Mouse (Mus musculus) lung, embryonic 14.5 days (tissue): Measurements from ENCODE around the gene Myo19. TPM values are rescaled to one million over a fixed set of nuclear protein-coding genes. Genes with fewer than 3 reads are reported as not detected.

ENCODE experiments used
- ATAC-seq: fragments of 200-750 bp; cut with Nextera tagmentation; 2 replicates; pipeline ENCODE4 v1.8.0; 2017; ENCODE audit warnings: mild to moderate bottlenecking, moderate TSS enrichment, moderate library complexity; ENCODE audit not compliant: insufficient read depth
- DNase-seq: peaks from one replicate; pipeline ENCODE4 v3.0.0-alpha.2; 2015
- H3K27ac ChIP-seq: fragments of 300-500 bp; sonication (generic); 2 replicates; pipeline ENCODE4 v1.5.1; 2014; ENCODE audit warnings: low read depth, mild to moderate bottlenecking, moderate library complexity
- H3K27me3 ChIP-seq: fragments of 300-500 bp; sonication (generic); 2 replicates; pipeline ENCODE4 v1.6.1; 2014; ENCODE audit warnings: low read length, control low read depth; ENCODE audit not compliant: insufficient read depth
- H3K36me3 ChIP-seq: fragments of 300-500 bp; sonication (generic); 2 replicates; pipeline ENCODE4 v1.6.1; 2014; ENCODE audit warnings: control low read depth; ENCODE audit not compliant: insufficient read depth
- H3K4me1 ChIP-seq: fragments of 300-500 bp; sonication (generic); 2 replicates; pipeline ENCODE4 v1.6.1; 2014; ENCODE audit warnings: antibody characterized with exemption, control low read depth; ENCODE audit not compliant: insufficient read depth
- H3K4me2 ChIP-seq: fragments of 300-500 bp; sonication (generic); 2 replicates; pipeline ENCODE4 v1.6.1; 2014; ENCODE audit warnings: mild to moderate bottlenecking
- H3K4me3 ChIP-seq: fragments of 300-500 bp; sonication (generic); 2 replicates; pipeline ENCODE4 v1.5.1; 2014; ENCODE audit warnings: low read depth, low read length
- H3K9ac ChIP-seq: fragments of 300-500 bp; sonication (generic); 2 replicates; pipeline ENCODE4 v1.6.1; 2014
- H3K9me3 ChIP-seq: fragments of 300-500 bp; sonication (generic); 2 replicates; pipeline ENCODE4 v1.6.1; 2016; ENCODE audit warnings: low read depth, low read length, control low read depth
- CTCF ChIP-seq: IDR thresholded peaks from 2 replicates; pipeline ENCODE4 v1.5.1; 2016; ENCODE audit warnings: antibody characterized with exemption, low read depth
- WGBS: fragments of 180-500 bp; shearing (Covaris S2); extraction: QIAGEN DNeasy Blood & Tissue Kit; methylation state at CpG from one replicate; pipeline ENCODE4 v1.1.7; 2014; 5-methylcytosine and 5-hydroxymethylcytosine counted together
- polyA plus RNA-seq: library from polyadenylated mRNA; unstranded; fragments of >200 nt; fragmentation: Nextera tagmentation; extraction: Ambion mirVana; gene quantifications from 2 replicates; pipeline ENCODE4 v1.2.1, GENCODE M21; 2014

Myo19 gene
- polyA plus RNA-seq, 1 experiment from 2014 or later = 12.6 TPM

- H3K4me2 ChIP-seq = no peak overlapping the region
- no peak overlapping the region for H3K9ac ChIP-seq
- DNase-seq (no peak), ATAC-seq (no peak)
- 22% methylated on average over 3 of the region's 3 CpGs for WGBS
- H3K4me1 ChIP-seq = no peaks in the 10 kb centered on the region
- no peak overlapping the region for H3K27ac ChIP-seq
- no peaks in the 10 kb centered on the region for H3K27me3 ChIP-seq
- H3K36me3 ChIP-seq = no peaks in the 10 kb centered on the region
- TF ChIP-seq CTCF = no peak
- H3K9me3 ChIP-seq = no peaks in the 10 kb centered on the region
- H3K4me3 ChIP-seq = no peak overlapping the region
Observed at GRCm38 (mm10) chr11:84945841-84946240, 65.9 kb downstream of the Myo19 start.

- DNase-seq = no peak
- no peaks in the 10 kb centered on the region for H3K4me1 ChIP-seq
- H3K27me3 ChIP-seq = no peaks in the 10 kb centered on the region
- no peaks in the 10 kb centered on the region for H3K36me3 ChIP-seq
- H3K4me2 ChIP-seq = no peak overlapping the region
- WGBS = 79% methylated on average over 6 of the region's 6 CpGs
- H3K4me3 ChIP-seq = no peak overlapping the region
- no peak overlapping the region for H3K9ac ChIP-seq
- H3K9me3 ChIP-seq = no peaks in the 10 kb centered on the region
- no peak for TF ChIP-seq CTCF
- no peak overlapping the region for H3K27ac ChIP-seq
- ATAC-seq = no peak
Observed at GRCm38 (mm10) chr11:84947206-84947605, 67.3 kb downstream of the Myo19 start.

- H3K4me3 ChIP-seq = no peak overlapping the region
- no peak overlapping the region for H3K9ac ChIP-seq
- ATAC-seq = no peak
- no peak for TF ChIP-seq CTCF
- H3K27me3 ChIP-seq = no peaks in the 10 kb centered on the region
- WGBS = 55% methylated on average over 3 of the region's 3 CpGs
- no peaks in the 10 kb centered on the region for H3K4me1 ChIP-seq
- no peak overlapping the region for H3K4me2 ChIP-seq
- no peak for DNase-seq
- H3K9me3 ChIP-seq = no peaks in the 10 kb centered on the region
- no peak overlapping the region for H3K27ac ChIP-seq
- H3K36me3 ChIP-seq = no peaks in the 10 kb centered on the region
Observed at GRCm38 (mm10) chr11:84948114-84948513, 68.2 kb downstream of the Myo19 start.

GRCm38 (mm10) chr11:84948526-84948925 is 68.6 kb downstream of the Myo19 start:
- H3K36me3 ChIP-seq = no peaks in the 10 kb centered on the region
- no peak overlapping the region for H3K4me3 ChIP-seq
- no peak overlapping the region for H3K4me2 ChIP-seq
- ATAC-seq = no peak
- no peaks in the 10 kb centered on the region for H3K27me3 ChIP-seq
- no peaks in the 10 kb centered on the region for H3K4me1 ChIP-seq
- no peak for TF ChIP-seq CTCF
- H3K9me3 ChIP-seq = no peaks in the 10 kb centered on the region
- H3K27ac ChIP-seq = no peak overlapping the region
- no peak overlapping the region for H3K9ac ChIP-seq
- 48% methylated on average over 3 of the region's 3 CpGs for WGBS
- DNase-seq = no peak

- Histone ChIP-seq H3K9ac (no peak overlapping the region), H3K9me3 (no peaks in the 10 kb centered on the region), H3K27me3 (peaks cover 15% of the 10 kb centered on the region), H3K4me3 (no peak overlapping the region), H3K27ac (no peak overlapping the region), H3K4me1 (no peaks in the 10 kb centered on the region), H3K36me3 (no peaks in the 10 kb centered on the region), H3K4me2 (no peak overlapping the region)
- DNase-seq = peak; percentile 67
- TF ChIP-seq CTCF = no peak
- 34% methylated on average over 2 of the region's 2 CpGs for WGBS
- ATAC-seq = peak; percentile 52; the same call in 1 of the 2 replicates
Observed at GRCm38 (mm10) chr11:84952611-84953010, 72.7 kb downstream of the Myo19 start.

- no peak overlapping the region for H3K27ac ChIP-seq
- 29% methylated on average over 5 of the region's 5 CpGs for WGBS
- no peak for ATAC-seq
Observed at GRCm38 (mm10) chr11:84956400-84956799, 76.5 kb downstream of the Myo19 start.

GRCm38 (mm10) chr11:84957171-84957570 is 77.2 kb downstream of the Myo19 start:
- Histone ChIP-seq H3K4me3 (peak overlapping the region; percentile 17; the same call in 1 of the 2 replicates), H3K27ac (no peak overlapping the region), H3K4me2 (peak overlapping the region; percentile 55), H3K27me3 (peaks cover 34% of the 10 kb centered on the region), H3K4me1 (no peaks in the 10 kb centered on the region), H3K9me3 (no peaks in the 10 kb centered on the region), H3K9ac (no peak overlapping the region), H3K36me3 (no peaks in the 10 kb centered on the region)
- ATAC-seq (no peak), DNase-seq (no peak)
- TF ChIP-seq CTCF = no peak
- 3% methylated on average over 15 of the region's 15 CpGs for WGBS

More at GRCm38 (mm10) chr11:84956400-84956799, 76.5 kb downstream of the Myo19 start:
- Histone ChIP-seq H3K36me3 (no peaks in the 10 kb centered on the region), H3K9ac (no peak overlapping the region), H3K4me1 (no peaks in the 10 kb centered on the region), H3K27me3 (peaks cover 34% of the 10 kb centered on the region), H3K9me3 (no peaks in the 10 kb centered on the region), H3K4me2 (no peak overlapping the region), H3K4me3 (no peak overlapping the region)
- no peak for DNase-seq
- no peak for TF ChIP-seq CTCF
